Mouse (Mus musculus): Measurements from ENCODE around the gene Nms. TPM values are rescaled to one million over a fixed set of nuclear protein-coding genes. Genes with fewer than 3 reads are reported as not detected.

The Nms gene
- polyA plus RNA-seq (2017; shearing (Covaris generic)), result not detected

GRCm38 (mm10) chr1:38938849-38939248 lies at the start of gene Nms:
Gene Nms, plus strand, starts transcription at chr1:38939149.

GRCm38 (mm10) chr1:38897431-38898248 lies 41.3 kb upstream of the Nms start, which contains the start of gene Chst10:
Gene Chst10, minus strand, starts transcription at chr1:38898161.

GRCm38 (mm10) chr1:38985308-38985707 lies 46.4 kb downstream of the Nms start, which contains the start of gene Pdcl3:
Gene Pdcl3, plus strand, starts transcription at chr1:38985608.

Other genes starting within 250 kb of the Nms start
- gene Lonrf2, start 102.4 kb upstream of the Nms start, polyA plus RNA-seq (2017; shearing (Covaris generic)), result under 1 TPM; 0.22 to 0.56 TPM
- 10 to 100 TPM; 30.8 to 50.1 TPM for gene Chst10, start 41.0 kb upstream of the Nms start, polyA plus RNA-seq (2017; shearing (Covaris generic))
- 100 to 1,000 TPM in 1 of 2 experiments, 10 to 100 TPM in 1; 94.1 to 119 TPM for gene Pdcl3, start 46.5 kb downstream of the Nms start, polyA plus RNA-seq (2017; shearing (Covaris generic))